Mouse (Mus musculus) C2C12 (cell line): Measurements from ENCODE around the gene Gnat1. TPM values are rescaled to one million over a fixed set of nuclear protein-coding genes. Genes with fewer than 3 reads are reported as not detected.

ENCODE experiments used
- H3K27me3 ChIP-seq: one replicate; pipeline ENCODE4 v1.6.1; 2011; ENCODE audit not compliant: control insufficient read depth, insufficient read depth, insufficient read length
- H3K36me3 ChIP-seq: one replicate; pipeline ENCODE4 v1.6.1; 2011; ENCODE audit not compliant: control insufficient read depth, insufficient read depth
- H3K4me3 ChIP-seq: one replicate; pipeline ENCODE4 v1.5.1; 2011; ENCODE audit warnings: mild to moderate bottlenecking, control low read depth; ENCODE audit not compliant: poor library complexity, insufficient read depth, severe bottlenecking
- H3K79me2 ChIP-seq: one replicate; pipeline ENCODE4 v1.6.1; 2011; ENCODE audit not compliant: control insufficient read depth, insufficient read depth
- H3K79me3 ChIP-seq: one replicate; pipeline ENCODE4 v1.6.1; 2011; ENCODE audit warnings: low read depth, control low read depth
- H3ac ChIP-seq: one replicate; pipeline ENCODE3; 2011; ENCODE audit warnings: low read depth; ENCODE audit not compliant: control insufficient read depth, insufficient read length
- CEBPB ChIP-seq: IDR thresholded peaks from one replicate; pipeline ENCODE4 v1.6.1; 2011; ENCODE audit warnings: low read depth, mild to moderate bottlenecking, control low read depth, moderate library complexity
- CTCF ChIP-seq: IDR thresholded peaks from one replicate; pipeline ENCODE4 v1.5.1; 2011; ENCODE audit not compliant: control insufficient read depth, insufficient read depth, insufficient read length
- FOSL1 ChIP-seq: IDR thresholded peaks from one replicate; pipeline ENCODE4 v1.8.0; 2011; ENCODE audit warnings: mild to moderate bottlenecking, low read length; ENCODE audit not compliant: poor library complexity, insufficient read depth, severe bottlenecking
- MAX ChIP-seq: IDR thresholded peaks from one replicate; pipeline ENCODE4 v1.6.1; 2011; ENCODE audit warnings: mild to moderate bottlenecking, control low read depth
- MYOD1 ChIP-seq: IDR thresholded peaks from one replicate; pipeline ENCODE4 v1.6.1; 2011; ENCODE audit warnings: low read depth; ENCODE audit not compliant: control insufficient read depth, insufficient read length
- MYOG ChIP-seq: IDR thresholded peaks from one replicate; pipeline ENCODE4 v1.6.1; 2011; ENCODE audit not compliant: control insufficient read depth, insufficient read length; ENCODE audit errors: extremely low read depth
- USF1 ChIP-seq: IDR thresholded peaks from one replicate; pipeline ENCODE4 v1.6.1; 2011; ENCODE audit warnings: low read depth, mild to moderate bottlenecking, control low read depth, moderate library complexity
- polyA plus RNA-seq: library from polyadenylated mRNA; unstranded; fragments of >200 nt; fragmentation: generic; extraction: Trizol; gene quantifications from one replicate; pipeline ENCODE4 v1.2.1, GENCODE M21; 2012; ENCODE audit warnings: missing spikeins

Gene Gnat1
- polyA plus RNA-seq, 1 experiment: 0.01 TPM

- H3K79me2 ChIP-seq: peaks cover 100% of the 10 kb centered on the region
- peaks cover 22% of the 10 kb centered on the region for H3K36me3 ChIP-seq
- H3ac ChIP-seq: no peak overlapping the region
- peaks cover 75% of the 10 kb centered on the region for H3K79me3 ChIP-seq
- TF ChIP-seq MYOG: no peak
- TF ChIP-seq MAX: peak; percentile 22
- peak; percentile 54 for TF ChIP-seq MYOD1
- H3K27me3 ChIP-seq: no peaks in the 10 kb centered on the region
- no peak overlapping the region for H3K4me3 ChIP-seq
Measured at GRCm38 (mm10) chr9:107626158-107626843, 53.2 kb downstream of the Gnat1 start.

DNA sequence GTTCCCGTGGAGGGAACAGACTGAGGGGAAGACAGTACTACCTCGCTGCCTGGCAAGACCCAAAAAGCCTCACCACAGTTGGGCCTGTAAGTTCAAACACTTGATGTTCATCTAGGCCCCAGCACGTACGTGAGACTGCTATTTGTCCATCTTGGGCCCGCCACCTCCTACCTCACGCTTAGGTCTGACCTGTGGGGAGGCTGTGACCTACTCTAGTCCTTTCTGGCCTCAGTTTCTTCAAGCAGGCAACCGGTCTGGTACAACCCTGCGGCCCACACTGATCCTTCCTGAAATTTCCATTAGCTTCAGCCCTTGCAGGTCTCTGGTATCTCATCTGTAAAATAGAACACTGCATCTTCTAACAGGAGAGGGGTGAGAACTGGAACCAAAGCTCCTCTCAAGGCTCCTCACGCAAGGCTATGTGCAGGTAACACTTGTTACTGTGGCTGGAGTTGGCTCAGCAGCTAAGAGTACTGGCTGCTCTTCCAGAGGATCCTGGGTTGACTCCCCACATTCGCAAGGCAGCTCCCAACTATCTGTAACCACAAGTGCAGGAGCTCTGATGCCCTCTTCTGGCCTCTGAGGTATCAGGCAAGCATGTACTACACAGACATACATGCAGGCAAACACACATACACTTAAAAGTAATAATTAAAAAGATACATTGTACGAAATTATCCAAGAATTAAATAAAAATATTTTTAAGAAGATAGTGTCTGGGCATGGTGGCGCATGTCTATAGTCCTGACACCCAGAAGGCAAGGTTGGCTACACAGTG lies 54.0 kb downstream of the Gnat1 start:
- no peak overlapping the region for H3ac ChIP-seq
- H3K36me3 ChIP-seq: peaks cover 18% of the 10 kb centered on the region
- peaks cover 95% of the 10 kb centered on the region for H3K79me2 ChIP-seq
- H3K27me3 ChIP-seq: no peaks in the 10 kb centered on the region
- no peak overlapping the region for H3K4me3 ChIP-seq
- TF ChIP-seq MYOG (no peak), MYOD1 (no peak), CEBPB (no peak), CTCF (no peak), MAX (no peak)
- H3K79me3 ChIP-seq: peaks cover 68% of the 10 kb centered on the region

GRCm38 (mm10) chr9:107624951-107625350 lies 54.6 kb downstream of the Gnat1 start:
- H3K79me3 ChIP-seq: peaks cover 64% of the 10 kb centered on the region
- H3K27me3 ChIP-seq: no peaks in the 10 kb centered on the region
- TF ChIP-seq MYOD1 (no peak), USF1 (no peak), CEBPB (no peak), CTCF (no peak), MAX (no peak), MYOG (no peak), FOSL1 (no peak)
- peaks cover 90% of the 10 kb centered on the region for H3K79me2 ChIP-seq
- no peak overlapping the region for H3K4me3 ChIP-seq
- peaks cover 18% of the 10 kb centered on the region for H3K36me3 ChIP-seq
- peak overlapping the region; percentile 27 for H3ac ChIP-seq

DNA sequence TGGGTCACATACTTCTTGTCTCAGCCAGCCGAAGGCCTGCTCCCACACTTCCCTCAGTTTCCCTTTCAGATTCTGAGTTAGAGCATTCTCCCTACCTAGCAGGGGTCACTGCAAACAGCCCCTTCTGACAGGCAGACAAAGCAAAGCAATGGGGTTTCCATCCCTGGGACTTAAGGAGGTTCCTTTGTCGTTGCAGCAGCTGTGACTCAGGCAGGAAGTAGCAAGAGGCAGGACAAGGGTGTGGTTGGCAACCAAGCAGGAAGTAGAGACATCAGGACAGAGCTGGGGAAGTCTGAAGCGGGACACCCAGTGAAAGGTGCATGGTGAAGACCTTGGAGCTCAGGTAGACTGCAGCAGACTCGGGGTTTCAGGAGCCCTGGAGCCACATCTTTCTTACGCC lies 55.0 kb downstream of the Gnat1 start:
- Histone ChIP-seq H3K36me3 (peaks cover 18% of the 10 kb centered on the region), H3K4me3 (no peak overlapping the region), H3K79me3 (peaks cover 60% of the 10 kb centered on the region), H3K79me2 (peaks cover 85% of the 10 kb centered on the region), H3ac (peak overlapping the region; percentile 27), H3K27me3 (no peaks in the 10 kb centered on the region)
- TF ChIP-seq FOSL1: no peak
- no peak for TF ChIP-seq MAX
- no peak for TF ChIP-seq MYOG
- no peak for TF ChIP-seq MYOD1
- no peak for TF ChIP-seq CEBPB
- no peak for TF ChIP-seq USF1
- no peak for TF ChIP-seq CTCF

Other genes with a start within 250 kb of the Gnat1 start
- 33.4 TPM for gene Tmem115, start 145.8 kb downstream of the Gnat1 start, polyA plus RNA-seq
- 23.7 TPM for gene Cyb561d2, start 137.5 kb downstream of the Gnat1 start, polyA plus RNA-seq
- gene Nprl2, start 137.5 kb downstream of the Gnat1 start, polyA plus RNA-seq: 12.8 TPM
- gene Zmynd10, start 132.4 kb downstream of the Gnat1 start, polyA plus RNA-seq: 0.43 TPM
- gene Rassf1, start 128.2 kb downstream of the Gnat1 start, polyA plus RNA-seq: 89.7 TPM
- gene Tusc2, start 116.5 kb downstream of the Gnat1 start, polyA plus RNA-seq: 15.9 TPM
- 59.7 TPM for gene Hyal2, start 111.8 kb downstream of the Gnat1 start, polyA plus RNA-seq
- gene Hyal1, start 102.8 kb downstream of the Gnat1 start, polyA plus RNA-seq: 1.2 TPM
- gene Naa80, start 100.8 kb downstream of the Gnat1 start, polyA plus RNA-seq: 8.2 TPM
- 0.28 TPM for gene Hyal3, start 98.9 kb downstream of the Gnat1 start, polyA plus RNA-seq
- 71.7 TPM for gene Ifrd2, start 92.1 kb downstream of the Gnat1 start, polyA plus RNA-seq
- 13.7 TPM for gene Sema3b, start 70.5 kb downstream of the Gnat1 start, polyA plus RNA-seq
- gene Gnai2, start 44.3 kb downstream of the Gnat1 start, polyA plus RNA-seq: 449 TPM
- 0.01 TPM for gene Slc38a3, start 10.2 kb downstream of the Gnat1 start, polyA plus RNA-seq
- gene Sema3f, start 30.8 kb upstream of the Gnat1 start, polyA plus RNA-seq: 0.36 TPM
- gene Rbm5, start 91.3 kb upstream of the Gnat1 start, polyA plus RNA-seq: 29.8 TPM
- gene Rbm6, start 193.5 kb upstream of the Gnat1 start, polyA plus RNA-seq: 12.9 TPM
- gene Mon1a, start 208.4 kb upstream of the Gnat1 start, polyA plus RNA-seq: 7.7 TPM
- gene Mst1r, start 227.2 kb upstream of the Gnat1 start, polyA plus RNA-seq: 0.02 TPM
- gene Actl11, start 248.8 kb upstream of the Gnat1 start, polyA plus RNA-seq: not detected